Mouse (Mus musculus) lung, adult 2 months (tissue): Measurements from ENCODE around the gene Igfbp5.

Source experiments
- CTCF ChIP-seq: fragments of 200-500 bp; IDR thresholded peaks from 2 replicates; pipeline ENCODE4 v1.5.1; 2011; ENCODE audit warnings: mild to moderate bottlenecking, low read length, control low read depth; ENCODE audit not compliant: insufficient read depth
- POLR2A ChIP-seq: fragments of 200-500 bp; IDR thresholded peaks from 2 replicates; pipeline ENCODE4 v1.6.1; 2011; ENCODE audit warnings: low read depth, mild to moderate bottlenecking, control low read depth, low read length, borderline replicate concordance; ENCODE audit errors: extremely low read depth

- no peak for TF ChIP-seq POLR2A
- TF ChIP-seq CTCF: no peak
These were observed 60.9 kb downstream of the Igfbp5 start for GRCm38 (mm10) chr1:72813639-72814403.
